Mouse (Mus musculus): ENCODE results near the gene Prr7. TPM values are rescaled to one million over a fixed set of nuclear protein-coding genes. Genes with fewer than 3 reads are reported as not detected.

Gene Prr7
- polyA plus RNA-seq, 1 experiment from 2014 or later: 6.7 TPM

GRCm38 (mm10) chr13:55506697-55507096 lies 42.6 kb downstream of the Prr7 start:
- no peak overlapping the region for H3K9ac ChIP-seq (replicated peaks; ENCODE audit: low read depth, low read length)
- H3K36me3 ChIP-seq (ENCODE audit: control insufficient read depth, insufficient read depth, low read length): peaks cover 59% of the 10 kb centered on the region
- WGBS: 93% methylated on average over 10 of the region's 10 CpGs
- no peak overlapping the region for H3K4me3 ChIP-seq (ENCODE audit: low read depth, low read length)
- ATAC-seq (ENCODE audit: low read depth): no peak
- no peaks in the 10 kb centered on the region for H3K9me3 ChIP-seq (ENCODE audit: control insufficient read depth, low read length)
- H3K27me3 ChIP-seq (ENCODE audit: control insufficient read depth, insufficient read depth, low read length): no peaks in the 10 kb centered on the region
- peaks cover 14% of the 10 kb centered on the region for H3K4me1 ChIP-seq (ENCODE audit: control insufficient read depth, insufficient read depth, low read length)
- no peak overlapping the region for H3K27ac ChIP-seq (ENCODE audit: low read depth, low read length)
- no peak overlapping the region for H3K4me2 ChIP-seq (ENCODE audit: low read depth, low read length)

- Histone ChIP-seq H3K4me3 (ENCODE audit: low read depth, low read length) (no peak overlapping the region), H3K36me3 (ENCODE audit: control insufficient read depth, insufficient read depth, low read length) (peaks cover 52% of the 10 kb centered on the region), H3K27me3 (ENCODE audit: control insufficient read depth, insufficient read depth, low read length) (no peaks in the 10 kb centered on the region), H3K4me1 (ENCODE audit: control insufficient read depth, insufficient read depth, low read length) (peaks cover 23% of the 10 kb centered on the region), H3K9me3 (ENCODE audit: control insufficient read depth, low read length) (no peaks in the 10 kb centered on the region), H3K9ac (replicated peaks; ENCODE audit: low read depth, low read length) (no peak overlapping the region), H3K27ac (ENCODE audit: low read depth, low read length) (no peak overlapping the region), H3K4me2 (ENCODE audit: low read depth, low read length) (no peak overlapping the region)
- ATAC-seq (ENCODE audit: low read depth): no peak
- 63% methylated on average over 11 of the region's 11 CpGs for WGBS
Measured at GRCm38 (mm10) chr13:55507877-55508276, 43.8 kb downstream of the Prr7 start.

GRCm38 (mm10) chr13:55508531-55508930 lies 44.5 kb downstream of the Prr7 start:
- Histone ChIP-seq H3K27me3 (ENCODE audit: control insufficient read depth, insufficient read depth, low read length) (no peaks in the 10 kb centered on the region), H3K9ac (replicated peaks; ENCODE audit: low read depth, low read length) (no peak overlapping the region), H3K36me3 (ENCODE audit: control insufficient read depth, insufficient read depth, low read length) (peaks cover 46% of the 10 kb centered on the region), H3K9me3 (ENCODE audit: control insufficient read depth, low read length) (no peaks in the 10 kb centered on the region), H3K27ac (ENCODE audit: low read depth, low read length) (no peak overlapping the region), H3K4me1 (ENCODE audit: control insufficient read depth, insufficient read depth, low read length) (peaks cover 23% of the 10 kb centered on the region), H3K4me3 (ENCODE audit: low read depth, low read length) (no peak overlapping the region), H3K4me2 (ENCODE audit: low read depth, low read length) (no peak overlapping the region)
- no peak for ATAC-seq (ENCODE audit: low read depth)
- 94% methylated on average over 10 of the region's 10 CpGs for WGBS

- no peaks in the 10 kb centered on the region for H3K9me3 ChIP-seq (ENCODE audit: control insufficient read depth, low read length)
- H3K9ac ChIP-seq (replicated peaks; ENCODE audit: low read depth, low read length): 0 out of 2 replicates have a peak overlapping the region, but pooled peaks have one; percentile 32
- peaks cover 23% of the 10 kb centered on the region for H3K4me1 ChIP-seq (ENCODE audit: control insufficient read depth, insufficient read depth, low read length)
- H3K36me3 ChIP-seq (ENCODE audit: control insufficient read depth, insufficient read depth, low read length): peaks cover 32% of the 10 kb centered on the region
- no peak overlapping the region for H3K4me2 ChIP-seq (ENCODE audit: low read depth, low read length)
- peak overlapping the region; percentile 45 for H3K27ac ChIP-seq (ENCODE audit: low read depth, low read length)
- ATAC-seq (ENCODE audit: low read depth): no peak
- no peak overlapping the region for H3K4me3 ChIP-seq (ENCODE audit: low read depth, low read length)
- no peaks in the 10 kb centered on the region for H3K27me3 ChIP-seq (ENCODE audit: control insufficient read depth, insufficient read depth, low read length)
- WGBS: 25% methylated on average over 3 of the region's 3 CpGs
Measured at GRCm38 (mm10) chr13:55510332-55510667, 46.2 kb downstream of the Prr7 start.

GRCm38 (mm10) chr13:55510668-55511491 lies 46.8 kb downstream of the Prr7 start:
- 9% methylated on average over 6 of the region's 6 CpGs for WGBS
- Histone ChIP-seq H3K9me3 (ENCODE audit: control insufficient read depth, low read length) (no peaks in the 10 kb centered on the region), H3K4me2 (ENCODE audit: low read depth, low read length) (peak overlapping the region; percentile 97), H3K36me3 (ENCODE audit: control insufficient read depth, insufficient read depth, low read length) (peaks cover 26% of the 10 kb centered on the region), H3K9ac (replicated peaks; ENCODE audit: low read depth, low read length) (0 out of 2 replicates have a peak overlapping the region, but pooled peaks have one; percentile 32), H3K4me1 (ENCODE audit: control insufficient read depth, insufficient read depth, low read length) (peaks cover 23% of the 10 kb centered on the region), H3K27me3 (ENCODE audit: control insufficient read depth, insufficient read depth, low read length) (no peaks in the 10 kb centered on the region), H3K27ac (ENCODE audit: low read depth, low read length) (peak overlapping the region; percentile 45), H3K4me3 (ENCODE audit: low read depth, low read length) (no peak overlapping the region)
- peak; percentile 42; the same call in 1 of the 2 replicates for ATAC-seq (ENCODE audit: low read depth)

- Histone ChIP-seq H3K4me1 (ENCODE audit: control insufficient read depth, insufficient read depth, low read length) (peaks cover 23% of the 10 kb centered on the region), H3K36me3 (ENCODE audit: control insufficient read depth, insufficient read depth, low read length) (peaks cover 20% of the 10 kb centered on the region), H3K4me3 (ENCODE audit: low read depth, low read length) (peak overlapping the region; percentile 78; the same call in 1 of the 2 replicates), H3K9ac (replicated peaks; ENCODE audit: low read depth, low read length) (peak overlapping the region; percentile 11; the same call in 1 of the 2 replicates), H3K27ac (ENCODE audit: low read depth, low read length) (peak overlapping the region; percentile 45; the same call in 1 of the 2 replicates), H3K27me3 (ENCODE audit: control insufficient read depth, insufficient read depth, low read length) (no peaks in the 10 kb centered on the region), H3K9me3 (ENCODE audit: control insufficient read depth, low read length) (no peaks in the 10 kb centered on the region), H3K4me2 (ENCODE audit: low read depth, low read length) (peak overlapping the region; percentile 97)
- 54% methylated on average over 5 of the region's 5 CpGs for WGBS
- ATAC-seq (ENCODE audit: low read depth): no peak
Measured at GRCm38 (mm10) chr13:55511492-55511861, 47.4 kb downstream of the Prr7 start.

GRCm38 (mm10) chr13:55512379-55513031 lies 48.4 kb downstream of the Prr7 start:
- ATAC-seq (ENCODE audit: low read depth): peak; percentile 44

GRCm38 (mm10) chr13:55513111-55513748 lies 49.2 kb downstream of the Prr7 start, which contains the start of gene Pdlim7:
Gene Pdlim7, minus strand, starts transcription at chr13:55513676.
- peak; percentile 77 for ATAC-seq (ENCODE audit: low read depth)
- Histone ChIP-seq H3K9ac (replicated peaks; ENCODE audit: low read depth, low read length) (peak within 1 kb of the TSS; percentile 92), H3K4me1 (ENCODE audit: control insufficient read depth, insufficient read depth, low read length) (peaks cover 23% of the 10 kb centered on the region), H3K4me3 (ENCODE audit: low read depth, low read length) (peak within 1 kb of the TSS; percentile 78), H3K36me3 (ENCODE audit: control insufficient read depth, insufficient read depth, low read length) (peaks cover 4% of the 10 kb centered on the region; the same call in 1 of the 2 replicates), H3K4me2 (ENCODE audit: low read depth, low read length) (peak within 1 kb of the TSS; percentile 97), H3K27ac (ENCODE audit: low read depth, low read length) (peak within 1 kb of the TSS; percentile 68), H3K27me3 (ENCODE audit: control insufficient read depth, insufficient read depth, low read length) (no peaks in the 10 kb centered on the region), H3K9me3 (ENCODE audit: control insufficient read depth, low read length) (no peaks in the 10 kb centered on the region)
- WGBS: under 1% methylated on average over 52 of the region's 55 CpGs

More at GRCm38 (mm10) chr13:55512379-55513031, 48.4 kb downstream of the Prr7 start:
- Histone ChIP-seq H3K27ac (ENCODE audit: low read depth, low read length) (peak overlapping the region; percentile 44), H3K9me3 (ENCODE audit: control insufficient read depth, low read length) (no peaks in the 10 kb centered on the region), H3K4me1 (ENCODE audit: control insufficient read depth, insufficient read depth, low read length) (peaks cover 23% of the 10 kb centered on the region), H3K27me3 (ENCODE audit: control insufficient read depth, insufficient read depth, low read length) (no peaks in the 10 kb centered on the region), H3K4me3 (ENCODE audit: low read depth, low read length) (peak overlapping the region; percentile 78), H3K4me2 (ENCODE audit: low read depth, low read length) (peak overlapping the region; percentile 97), H3K36me3 (ENCODE audit: control insufficient read depth, insufficient read depth, low read length) (peaks cover 10% of the 10 kb centered on the region), H3K9ac (replicated peaks; ENCODE audit: low read depth, low read length) (peak overlapping the region; percentile 92)
- WGBS: 3% methylated on average over 25 of the region's 25 CpGs
